Mouse (Mus musculus) right cerebral cortex, postnatal 10 days (tissue): ENCODE measurements around the gene Aamp.

ENCODE experiments used
- DNase-seq, 2 experiments: peaks; one replicate each; pipeline ENCODE4 v3.0.0; 2021; ENCODE audit warnings: low spot score in 2 of 2

Gene Aamp

GRCm38 (mm10) chr1:74300347-74301110 is 16.0 kb upstream of the Aamp start:
- DNase-seq: no peak

GRCm38 (mm10) chr1:74298996-74299395 is 14.5 kb upstream of the Aamp start:
- peak in 1 of 2 experiments; percentile 53 for DNase-seq

GRCm38 (mm10) chr1:74298157-74298750 is 13.7 kb upstream of the Aamp start:
- DNase-seq: no peak

GRCm38 (mm10) chr1:74297269-74297668 is 12.7 kb upstream of the Aamp start:
- no peak for DNase-seq

GRCm38 (mm10) chr1:74296477-74296876 is 11.9 kb upstream of the Aamp start:
- no peak for DNase-seq

- DNase-seq: peak; percentile 90 to 93
Observed at GRCm38 (mm10) chr1:74295456-74296171, 11.1 kb upstream of the Aamp start.

GRCm38 (mm10) chr1:74294733-74295455 is 10.4 kb upstream of the Aamp start:
- no peak for DNase-seq

- DNase-seq: no peak
Observed at GRCm38 (mm10) chr1:74294090-74294643, 9.6 kb upstream of the Aamp start.

- no peak for DNase-seq
Observed at GRCm38 (mm10) chr1:74293306-74293960, 8.9 kb upstream of the Aamp start.

GRCm38 (mm10) chr1:74292331-74293020 is 7.9 kb upstream of the Aamp start:
- no peak for DNase-seq

- no peak for DNase-seq
Observed at GRCm38 (mm10) chr1:74290141-74290540, 5.6 kb upstream of the Aamp start.

- no peak for DNase-seq
Observed at GRCm38 (mm10) chr1:74289740-74290139, 5.2 kb upstream of the Aamp start.

GRCm38 (mm10) chr1:74289248-74289647 is 4.7 kb upstream of the Aamp start:
- no peak for DNase-seq

GRCm38 (mm10) chr1:74288327-74288726 is 3.8 kb upstream of the Aamp start:
- DNase-seq: no peak

- DNase-seq: peak in 1 of 2 experiments; percentile 62
Observed at GRCm38 (mm10) chr1:74286869-74287607, 2.5 kb upstream of the Aamp start.

- no peak for DNase-seq
Observed at GRCm38 (mm10) chr1:74285212-74286010, 873 bp upstream of the Aamp start.

- peak; percentile 77 to 83 for DNase-seq
Observed at GRCm38 (mm10) chr1:74283686-74284463, 663 bp downstream of the Aamp start.

- DNase-seq: no peak
Observed at GRCm38 (mm10) chr1:74282896-74283625, 1.5 kb downstream of the Aamp start.
